Mouse (Mus musculus): Measurements from ENCODE around the gene Mtmr11.

Mtmr11 gene

GRCm38 (mm10) chr3:96181510-96182381 lies 19.9 kb downstream of the Mtmr11 start:
- CTCF ChIA-PET, result no interaction called here
- POLR2A ChIA-PET, result interaction anchor here (0.5 to 4.6 kb wide), 15 partner anchors 9 to 594 kb away, joined by 3 to 24 read pairs (median 4); partner anchors contain the start of genes Bola1 (in 1 of the 4), Hist2h2ab (in 1 of the 4), Mtmr11 (in 1 of the 4) and Sf3b4 (in 1 of the 4)

- POLR2A ChIA-PET, result interaction anchor here (0.5 to 4.6 kb wide), 12 partner anchors 9 to 593 kb away, joined by 3 to 24 read pairs (median 6); partner anchors contain the start of genes Bola1 (in 2 of the 4), Hist2h2ab (in 2 of the 4) and Hist2h4 (in 1 of the 4)
- CTCF ChIA-PET, result no interaction called here
Measured at GRCm38 (mm10) chr3:96182382-96182776, 20.6 kb downstream of the Mtmr11 start.

- ChIA-PET POLR2A (interaction anchor here (0.6 to 2.8 kb wide), 38 partner anchors 9 to 204 kb away, joined by 3 to 26 read pairs (median 4); partner anchors contain the start of genes Hist2h2ac (in 4 of the 4), Hist2h2be (in 4 of the 4), Bola1 (in 2 of the 4) and Hist2h2ab (in 2 of the 4)), CTCF (interaction anchor here in 1 of 4 experiments (1.1 to 2.0 kb wide), 6 partner anchors 9 to 112 kb away, joined by 3 to 10 read pairs (median 4); no protein-coding TSS in a partner anchor)
Measured at GRCm38 (mm10) chr3:96192977-96193376, 31.2 kb downstream of the Mtmr11 start.

DNA sequence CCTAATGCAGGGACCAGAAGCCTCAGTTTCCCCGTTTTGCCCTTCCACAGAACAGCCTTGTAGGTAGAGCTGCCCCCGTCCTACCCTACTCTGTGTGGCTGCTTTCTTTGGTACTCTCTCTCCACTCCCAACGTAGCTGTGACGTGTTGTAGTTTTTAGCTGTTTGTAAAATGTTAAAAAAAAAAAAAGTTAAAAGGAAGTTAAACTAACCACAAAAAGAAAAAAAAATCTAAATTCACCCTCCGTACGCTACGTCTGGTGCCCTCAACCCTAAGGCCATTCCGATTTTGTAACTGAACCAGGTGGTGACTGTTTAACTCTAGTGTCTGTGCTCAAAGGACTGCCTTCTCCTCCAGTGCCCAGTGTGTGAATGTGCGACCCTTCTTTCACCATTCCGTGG lies 33.2 kb downstream of the Mtmr11 start:
- ChIA-PET POLR2A (interaction anchor here in 3 of 4 experiments (0.6 to 5.8 kb wide), 9 partner anchors 12 to 269 kb away, joined by 3 to 207 read pairs (median 21); partner anchors contain the start of genes Bola1 (in 1 of the 3), Hist2h2ab (in 1 of the 3), Hist2h2ac (in 1 of the 3) and Hist2h2bb (in 1 of the 3)), CTCF (no interaction called here)

DNA sequence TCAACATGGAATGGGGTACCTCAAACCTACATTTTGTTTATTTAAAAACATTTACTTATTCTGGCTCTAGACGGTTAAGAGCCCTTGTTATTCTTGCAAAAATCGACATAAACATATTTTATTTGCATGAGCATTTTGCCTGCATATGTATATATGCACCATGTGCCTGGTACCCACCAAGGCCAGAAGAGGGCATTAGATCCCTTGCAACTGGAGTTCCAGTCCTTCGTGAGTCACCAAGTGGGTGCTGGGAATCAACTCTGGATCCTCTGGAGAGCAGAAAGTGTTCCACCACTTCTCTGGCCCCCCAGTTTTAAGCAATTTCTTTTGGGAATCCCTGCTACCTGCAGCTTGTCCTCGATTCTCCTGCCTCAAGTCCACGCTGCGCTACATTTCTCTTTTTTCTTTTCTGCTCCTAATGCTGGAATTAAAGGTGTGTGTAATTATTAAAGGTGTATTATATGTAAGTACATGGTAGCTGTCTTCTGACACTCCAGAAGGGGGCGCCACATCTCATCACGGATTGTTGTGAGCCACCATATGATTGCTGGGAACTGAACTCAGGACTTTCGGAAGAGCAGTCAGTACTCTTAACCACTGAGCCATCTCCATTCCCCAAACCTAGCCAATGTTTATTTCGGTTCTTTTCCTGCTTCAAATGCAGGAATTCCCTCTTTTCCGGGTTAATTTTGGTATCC lies 34.0 kb downstream of the Mtmr11 start:
- ChIA-PET POLR2A (interaction anchor here (0.6 to 5.8 kb wide), 63 partner anchors 8 to 522 kb away, joined by 3 to 207 read pairs (median 5); partner anchors contain the start of genes Bola1 (in 4 of the 4), Hist2h2ab (in 4 of the 4), Hist2h2ac (in 4 of the 4) and Hist2h2be (in 4 of the 4)), CTCF (interaction anchor here (0.5 to 4.5 kb wide), 12 partner anchors 12 to 475 kb away, joined by 3 to 52 read pairs (median 6); partner anchors contain the start of genes Bola1 (in 1 of the 4) and Hist2h2ab (in 1 of the 4))

- POLR2A ChIA-PET, result interaction anchor here (0.6 to 5.8 kb wide), 82 partner anchors 8 to 522 kb away, joined by 3 to 207 read pairs (median 5); partner anchors contain the start of genes Bola1 (in 4 of the 4), Hist2h2ab (in 4 of the 4), Hist2h2ac (in 4 of the 4) and Hist2h2be (in 4 of the 4)
- CTCF ChIA-PET, result interaction anchor here in 3 of 4 experiments (0.6 to 4.5 kb wide), 12 partner anchors 10 to 131 kb away, joined by 3 to 52 read pairs (median 6); partner anchors contain the start of genes Bola1 (in 1 of the 3), Hist2h2ab (in 1 of the 3), Hist2h2ac (in 1 of the 3) and Hist2h2be (in 1 of the 3)
Measured at GRCm38 (mm10) chr3:96196437-96197128, 34.8 kb downstream of the Mtmr11 start.

GRCm38 (mm10) chr3:96197129-96197749 lies 35.4 kb downstream of the Mtmr11 start:
- POLR2A ChIA-PET, result interaction anchor here (0.6 to 5.8 kb wide), 78 partner anchors 9 to 341 kb away, joined by 3 to 207 read pairs (median 5); partner anchors contain the start of genes Bola1 (in 4 of the 4), Hist2h2ab (in 4 of the 4), Hist2h2ac (in 4 of the 4) and Hist2h2be (in 4 of the 4)
- CTCF ChIA-PET, result interaction anchor here in 3 of 4 experiments (0.6 to 4.5 kb wide), 10 partner anchors 10 to 131 kb away, joined by 3 to 52 read pairs (median 6); partner anchors contain the start of genes Bola1 (in 1 of the 3), Hist2h2ab (in 1 of the 3), Hist2h2ac (in 1 of the 3) and Hist2h2be (in 1 of the 3)

- ChIA-PET CTCF (interaction anchor here in 3 of 4 experiments (0.8 to 4.5 kb wide), 3 partner anchors 10 to 11 kb away, joined by 3 to 52 read pairs (median 3); no protein-coding TSS in a partner anchor), POLR2A (interaction anchor here (0.7 to 5.8 kb wide), 39 partner anchors 8 to 342 kb away, joined by 3 to 207 read pairs (median 5); partner anchors contain the start of genes Bola1 (in 4 of the 4), Hist2h2ab (in 4 of the 4), Hist2h2ac (in 3 of the 4) and Hist2h2bb (in 3 of the 4))
Measured at GRCm38 (mm10) chr3:96198181-96198580, 36.4 kb downstream of the Mtmr11 start.

DNA sequence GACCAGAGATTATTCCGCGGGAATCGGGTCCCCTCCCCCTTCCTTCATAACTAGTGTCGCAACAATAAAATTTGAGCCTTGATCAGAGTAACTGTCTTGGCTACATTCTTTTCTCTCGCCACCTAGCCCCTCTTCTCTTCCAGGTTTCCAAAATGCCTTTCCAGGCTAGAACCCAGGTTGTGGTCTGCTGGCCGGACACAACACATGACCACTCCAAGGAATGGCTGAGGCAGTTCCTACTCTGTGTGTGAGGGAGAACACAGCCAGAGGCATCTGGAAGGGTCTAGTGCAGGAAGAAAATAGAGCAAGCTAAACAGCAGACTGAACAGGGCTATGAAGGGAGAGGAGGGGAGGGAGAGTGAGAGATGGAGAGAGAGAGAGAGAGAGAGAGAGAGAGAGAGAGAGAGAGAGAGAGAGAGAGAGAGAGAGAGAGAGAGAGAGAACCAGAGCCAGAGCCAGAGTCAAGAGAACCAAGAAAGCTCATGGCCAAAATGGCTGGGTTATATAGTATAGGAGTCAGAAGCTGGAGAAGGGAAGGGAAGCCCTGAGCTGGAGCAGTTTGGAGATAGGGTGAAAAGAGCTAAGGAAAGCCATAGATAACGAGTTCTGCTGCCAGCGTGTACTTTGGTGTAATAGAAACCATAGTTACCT lies 36.9 kb downstream of the Mtmr11 start:
- ChIA-PET CTCF (interaction anchor here (0.6 to 4.5 kb wide), 8 partner anchors 10 to 964 kb away, joined by 3 to 52 read pairs (median 4); no protein-coding TSS in a partner anchor), POLR2A (interaction anchor here (0.6 to 5.8 kb wide), 39 partner anchors 8 to 212 kb away, joined by 3 to 207 read pairs (median 4); partner anchors contain the start of genes Bola1 (in 4 of the 4), Hist2h2ab (in 4 of the 4), Hist2h2ac (in 3 of the 4) and Hist2h2bb (in 3 of the 4))

DNA sequence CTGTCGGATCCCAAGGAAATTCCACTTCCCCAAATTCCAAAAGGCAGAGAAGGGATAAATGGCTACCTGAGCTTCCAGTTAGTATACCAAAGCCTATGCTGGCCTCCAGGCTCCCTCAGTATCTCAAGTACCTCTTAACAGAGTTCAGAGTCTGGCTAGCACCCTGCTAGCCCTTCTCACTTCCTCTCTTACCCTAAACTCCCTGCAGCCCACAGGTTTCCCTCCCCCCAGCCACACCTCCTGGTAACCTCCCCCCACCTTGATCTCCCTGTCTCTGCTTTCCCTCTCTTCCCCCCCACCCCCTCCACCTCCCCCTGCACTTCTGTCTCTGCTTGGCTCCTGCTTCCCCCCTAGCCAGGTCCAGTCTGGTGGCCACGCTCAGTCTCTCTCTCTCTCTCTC lies 37.9 kb downstream of the Mtmr11 start:
- ChIA-PET CTCF (interaction anchor here in 2 of 4 experiments (0.6 to 4.5 kb wide), 2 partner anchors 9 to 529 kb away, joined by 3 to 52 read pairs; no protein-coding TSS in a partner anchor), POLR2A (interaction anchor here in 3 of 4 experiments (1.1 to 5.8 kb wide), 15 partner anchors 9 to 142 kb away, joined by 3 to 207 read pairs (median 25); partner anchors contain the start of genes Bola1 (in 3 of the 3), Hist2h2ab (in 3 of the 3), Hist2h2ac (in 3 of the 3) and Hist2h2be (in 3 of the 3))

DNA sequence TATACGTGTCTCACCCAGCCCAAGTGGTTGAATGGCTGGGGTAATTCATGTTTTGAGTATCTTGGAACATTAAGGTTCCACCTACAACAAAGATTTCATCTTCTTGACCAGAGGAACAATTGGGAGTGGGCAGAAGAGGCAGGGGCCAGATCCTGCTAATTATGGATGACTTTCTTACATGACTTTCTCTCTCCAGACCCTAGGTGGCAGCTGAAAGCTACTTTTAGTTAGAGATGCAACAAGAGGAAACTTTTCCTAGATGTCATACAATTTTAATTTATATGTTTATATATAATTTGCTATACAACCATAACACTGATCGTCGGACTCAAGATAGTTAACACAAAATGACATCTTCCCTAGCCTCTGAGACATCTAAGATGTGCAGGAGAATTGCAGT lies 46.0 kb downstream of the Mtmr11 start:
- ChIA-PET POLR2A (interaction anchor here (0.9 to 8.2 kb wide), 14 partner anchors 9 to 62 kb away, joined by 3 to 116 read pairs (median 7); partner anchors contain the start of genes Bola1 (in 4 of the 4), Hist2h2ab (in 4 of the 4), Hist2h2ac (in 3 of the 4) and Hist2h2be (in 3 of the 4)), CTCF (interaction anchor here in 2 of 4 experiments (1.2 to 4.1 kb wide), 6 partner anchors 10 to 70 kb away, joined by 3 to 52 read pairs (median 8); partner anchors contain the start of genes Bola1 (in 2 of the 2), Hist2h2ab (in 2 of the 2), Hist2h2ac (in 1 of the 2) and Hist2h2be (in 1 of the 2))

GRCm38 (mm10) chr3:96209242-96209641 lies 47.4 kb downstream of the Mtmr11 start:
- ChIA-PET POLR2A (interaction anchor here in 3 of 4 experiments (0.6 to 8.2 kb wide), 21 partner anchors 10 to 371 kb away, joined by 3 to 116 read pairs (median 5); partner anchors contain the start of genes Bola1 (in 3 of the 3), Hist2h2ab (in 3 of the 3), Hist2h2ac (in 3 of the 3) and Hist2h2be (in 3 of the 3)), CTCF (interaction anchor here (0.6 to 4.1 kb wide), 20 partner anchors 10 to 304 kb away, joined by 3 to 52 read pairs (median 4); partner anchors contain the start of genes Bola1 (in 2 of the 4), Hist2h2ab (in 2 of the 4), Hist2h2ac (in 2 of the 4) and Hist2h2be (in 2 of the 4))

DNA sequence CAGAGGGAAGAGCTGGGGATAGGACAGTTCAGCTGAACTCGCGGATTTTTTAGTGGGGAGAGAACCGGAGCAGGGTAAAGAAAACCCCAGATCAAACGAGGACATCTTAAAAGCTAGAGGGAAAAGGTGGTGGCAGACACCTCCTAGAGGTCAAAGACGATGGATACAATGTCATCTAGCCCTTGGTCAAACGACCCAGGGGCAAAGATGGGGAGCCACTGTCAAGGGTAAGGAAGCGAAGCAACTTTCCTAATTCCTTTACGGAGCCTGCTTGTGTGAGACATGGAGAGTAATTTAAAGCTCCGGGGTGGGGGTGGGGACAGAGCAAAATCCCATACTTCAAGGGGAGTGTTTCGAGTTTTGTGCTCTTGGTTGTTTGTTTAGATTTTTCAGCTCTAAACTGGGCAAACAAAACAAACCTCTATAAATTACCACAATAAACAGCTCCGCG lies 57.4 kb downstream of the Mtmr11 start:
- ChIA-PET POLR2A (interaction anchor here (0.6 to 15.1 kb wide), 127 partner anchors 8 to 1909 kb away, joined by 3 to 457 read pairs (median 7); partner anchors contain the start of genes Hist2h2bb (in 4 of the 4), Hist2h3b (in 4 of the 4), Hist2h4 (in 4 of the 4) and Hist2h2aa1 (in 3 of the 4)), CTCF (interaction anchor here (0.5 to 2.2 kb wide), 17 partner anchors 9 to 500 kb away, joined by 3 to 17 read pairs (median 5); partner anchors contain the start of genes Hist2h4 (in 2 of the 4) and Hist2h2bb (in 1 of the 4))

GRCm38 (mm10) chr3:96219661-96220130 lies 57.9 kb downstream of the Mtmr11 start, which contains the start of the genes Bola1 and Hist2h2ab:
TSS of gene Bola1 (minus strand) at chr3:96219709.
TSS of gene Hist2h2ab (plus strand) at chr3:96219865.
- ChIA-PET POLR2A (interaction anchor here (0.5 to 15.1 kb wide), 132 partner anchors 8 to 1206 kb away, joined by 3 to 457 read pairs (median 6); partner anchors contain the start of genes Hist2h2bb (in 4 of the 4), Hist2h3b (in 4 of the 4), Hist2h4 (in 4 of the 4) and Hist2h2aa1 (in 3 of the 4)), CTCF (interaction anchor here (0.5 to 2.2 kb wide), 17 partner anchors 9 to 499 kb away, joined by 3 to 17 read pairs (median 5); partner anchors contain the start of genes Hist2h4 (in 2 of the 4) and Hist2h2bb (in 1 of the 4))
